Mouse (Mus musculus) testis, adult 2 months (tissue): ENCODE results near the gene Epha1.

Experiments used
- CTCF ChIP-seq: fragments of 200-500 bp; IDR thresholded peaks from 2 replicates; pipeline ENCODE4 v1.5.1; 2012; ENCODE audit warnings: low read depth, mild to moderate bottlenecking, inconsistent platforms, low read length, moderate library complexity; ENCODE audit not compliant: control insufficient read depth, insufficient read depth, insufficient replicate concordance
- POLR2A ChIP-seq: fragments of 200-500 bp; IDR thresholded peaks from 2 replicates; pipeline ENCODE4 v1.6.1; 2012; ENCODE audit warnings: low read depth, mild to moderate bottlenecking, inconsistent platforms, low read length, moderate library complexity; ENCODE audit not compliant: control insufficient read depth

DNA sequence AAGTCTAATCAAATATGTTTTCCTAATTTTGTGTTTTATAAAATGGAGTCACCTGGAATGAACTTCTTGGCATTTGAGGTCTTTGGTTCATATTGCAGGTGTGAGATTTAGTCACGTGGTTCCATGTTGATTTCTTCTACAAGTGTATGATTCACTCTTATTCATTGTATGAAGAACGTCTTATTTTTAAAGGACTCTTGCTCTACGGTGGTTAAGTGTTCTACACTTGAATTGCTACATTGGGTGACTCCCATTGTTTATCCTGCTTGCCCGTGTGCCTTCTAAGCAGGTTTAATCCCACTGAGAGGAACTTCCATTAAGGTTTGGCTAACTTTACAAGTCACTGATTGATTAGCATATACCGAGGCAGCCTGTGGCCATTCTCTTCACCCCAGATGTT is 4.2 kb upstream of the Epha1 start:
- no peak for TF ChIP-seq CTCF
- TF ChIP-seq POLR2A = no peak
